Mouse (Mus musculus): ENCODE measurements at regions not wholly inside any gene's neighbourhood (a gene's known extent, or its start where the extent isn't known, plus 50 kb on each side); places are given as distances from the start of the nearest gene placed in this dataset.

GRCm38 (mm10) chr4:91180241-91181096 lies 220.1 kb downstream of the Elavl2 start:
- no peak for DNase-seq (ENCODE audit: low read depth, low spot score)

DNA sequence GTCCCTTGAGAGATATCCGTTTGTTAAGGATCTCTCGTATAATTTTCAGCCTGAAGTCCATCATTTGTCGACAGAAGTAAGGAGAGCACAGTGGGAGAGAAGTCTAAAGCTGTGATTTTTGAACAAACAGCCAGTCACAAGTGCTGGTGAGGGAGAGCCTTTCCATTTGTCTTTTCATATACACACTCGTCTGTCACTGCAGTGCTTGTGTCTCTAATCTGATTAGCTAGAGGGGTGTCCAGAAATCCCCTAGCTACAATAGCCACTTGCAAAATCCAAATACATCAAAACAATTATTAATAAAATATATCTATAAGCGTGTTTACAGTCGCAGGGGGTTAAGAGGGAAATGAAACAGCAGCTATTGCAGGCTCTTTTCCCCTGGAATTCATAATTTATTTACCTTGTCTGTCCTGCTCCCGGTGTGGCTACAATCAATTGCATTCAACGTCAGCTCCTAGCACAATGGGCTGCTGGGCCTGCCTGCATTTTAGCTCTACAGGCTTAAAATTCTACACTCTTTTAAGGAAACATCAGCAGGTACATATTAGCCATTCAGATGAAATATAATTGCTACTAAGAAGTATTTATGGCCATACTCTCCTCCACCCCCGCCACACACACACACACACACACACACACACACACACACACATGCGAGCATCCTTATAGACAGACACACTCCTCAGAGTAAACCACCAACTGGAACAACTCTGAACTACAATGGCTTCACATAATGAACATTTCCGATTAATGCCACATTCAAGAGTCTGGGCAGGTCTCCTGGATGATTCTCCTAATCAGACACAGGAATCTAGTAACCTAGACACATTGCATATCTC lies 236.1 kb downstream of the Elavl2 start:
- no peak for DNase-seq (ENCODE audit: low read depth, low spot score)

GRCm38 (mm10) chr4:91157047-91157446 lies 243.5 kb downstream of the Elavl2 start:
- DNase-seq (ENCODE audit: low read depth, low spot score): no peak

DNA sequence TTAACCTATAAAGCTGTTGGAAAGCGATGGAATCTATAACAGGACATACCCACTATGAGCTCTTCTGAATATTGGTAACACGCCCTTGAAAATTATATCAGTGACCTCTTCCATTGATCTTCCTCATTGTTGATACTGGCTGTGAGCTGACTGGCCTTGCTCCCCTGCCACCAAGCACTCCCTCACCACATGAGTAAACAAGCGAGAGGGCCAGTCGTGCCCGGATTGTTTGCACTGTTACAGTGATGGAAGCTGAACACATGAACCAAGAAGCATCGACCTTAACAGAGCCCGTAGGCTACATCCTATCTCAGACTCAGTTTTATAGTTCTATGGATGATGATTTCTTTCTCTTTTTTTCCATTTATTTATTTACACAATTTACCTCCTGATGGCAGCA lies 255.9 kb downstream of the Elavl2 start:
- DNase-seq (ENCODE audit: low read depth, low spot score): no peak

DNA sequence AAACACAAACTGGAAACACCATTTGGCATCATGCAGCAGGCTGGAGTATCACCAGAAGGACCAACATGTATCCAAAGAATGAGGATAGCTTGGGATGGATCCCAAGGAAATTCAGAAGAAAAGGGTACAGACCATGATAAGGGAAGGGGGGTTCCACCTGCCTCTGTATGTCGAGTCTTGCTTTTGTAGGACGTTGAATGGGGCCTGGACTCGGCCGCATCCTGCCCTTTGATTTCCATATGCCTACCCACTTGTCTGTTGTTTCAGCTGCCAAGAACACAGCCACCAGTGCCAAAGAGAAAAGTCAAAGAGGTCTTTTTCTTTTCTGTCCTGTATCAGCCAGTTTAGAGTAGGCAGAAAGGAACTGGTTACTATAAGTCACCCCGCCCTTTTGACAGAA lies 256.7 kb downstream of the Elavl2 start:
- no peak for DNase-seq (ENCODE audit: low read depth, low spot score)

GRCm38 (mm10) chr4:91135327-91135726 lies 265.3 kb downstream of the Elavl2 start:
- no peak for DNase-seq (ENCODE audit: low read depth, low spot score)

DNA sequence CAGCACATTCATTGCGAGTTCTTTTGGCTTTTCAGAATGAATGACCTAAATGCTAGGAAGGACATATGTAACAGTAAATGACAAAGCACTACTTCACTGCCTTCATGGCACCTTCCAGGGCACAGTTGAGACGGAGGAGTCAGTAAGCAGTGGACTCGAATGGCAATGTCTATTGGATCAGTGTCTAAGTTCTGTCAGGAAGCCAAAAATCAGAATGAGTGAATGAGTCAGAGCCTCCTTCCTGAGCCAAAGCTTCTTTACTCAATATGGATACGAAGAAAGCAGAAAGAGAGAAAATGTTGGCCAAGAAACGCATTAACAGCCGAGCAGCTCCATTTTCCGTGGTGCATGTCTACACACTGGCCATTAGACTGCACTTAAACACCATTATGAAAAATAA lies 268.3 kb downstream of the Elavl2 start:
- no peak for DNase-seq (ENCODE audit: low read depth, low spot score)

GRCm38 (mm10) chr4:91120277-91120676 lies 280.3 kb downstream of the Elavl2 start:
- no peak for DNase-seq (ENCODE audit: low read depth, low spot score)

DNA sequence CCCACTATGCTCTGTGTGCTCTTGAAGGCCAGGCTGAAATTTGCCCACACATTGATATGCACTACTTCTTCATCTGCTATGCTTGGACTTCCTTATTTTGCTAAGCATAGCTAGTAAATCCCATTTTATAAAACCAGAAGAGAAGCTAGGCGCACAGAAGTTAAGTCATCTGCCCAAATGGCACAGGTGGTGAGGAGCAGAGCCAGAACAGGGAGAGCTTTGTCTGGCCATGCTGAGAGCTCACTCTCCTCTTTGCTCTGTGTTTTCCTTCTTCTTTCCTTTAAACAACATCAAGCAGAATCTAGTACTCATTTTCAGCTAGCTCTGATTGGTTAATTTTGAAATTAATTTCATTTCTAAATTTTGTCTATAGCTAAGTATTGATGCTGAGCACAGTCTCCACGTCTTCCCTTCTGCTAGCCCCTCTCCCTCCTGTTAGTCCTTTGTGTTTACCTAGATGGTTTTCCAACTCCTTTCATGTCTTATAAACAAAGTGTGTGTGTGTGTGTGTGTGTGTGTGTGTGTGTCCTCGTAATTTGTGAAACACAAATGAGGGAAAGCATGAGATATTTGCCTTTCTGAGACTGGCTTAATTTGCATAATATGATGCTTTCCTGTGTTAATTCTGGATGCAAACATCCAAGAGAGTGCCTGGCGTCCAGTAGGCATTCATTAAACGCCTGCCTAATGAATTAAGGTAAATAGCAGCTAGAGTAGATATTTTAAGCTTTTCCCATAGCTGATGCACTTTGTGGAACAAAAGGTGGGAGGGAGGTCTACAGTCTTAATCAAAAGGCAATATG lies 283.6 kb downstream of the Elavl2 start:
- no peak for DNase-seq (ENCODE audit: low read depth, low spot score)

DNA sequence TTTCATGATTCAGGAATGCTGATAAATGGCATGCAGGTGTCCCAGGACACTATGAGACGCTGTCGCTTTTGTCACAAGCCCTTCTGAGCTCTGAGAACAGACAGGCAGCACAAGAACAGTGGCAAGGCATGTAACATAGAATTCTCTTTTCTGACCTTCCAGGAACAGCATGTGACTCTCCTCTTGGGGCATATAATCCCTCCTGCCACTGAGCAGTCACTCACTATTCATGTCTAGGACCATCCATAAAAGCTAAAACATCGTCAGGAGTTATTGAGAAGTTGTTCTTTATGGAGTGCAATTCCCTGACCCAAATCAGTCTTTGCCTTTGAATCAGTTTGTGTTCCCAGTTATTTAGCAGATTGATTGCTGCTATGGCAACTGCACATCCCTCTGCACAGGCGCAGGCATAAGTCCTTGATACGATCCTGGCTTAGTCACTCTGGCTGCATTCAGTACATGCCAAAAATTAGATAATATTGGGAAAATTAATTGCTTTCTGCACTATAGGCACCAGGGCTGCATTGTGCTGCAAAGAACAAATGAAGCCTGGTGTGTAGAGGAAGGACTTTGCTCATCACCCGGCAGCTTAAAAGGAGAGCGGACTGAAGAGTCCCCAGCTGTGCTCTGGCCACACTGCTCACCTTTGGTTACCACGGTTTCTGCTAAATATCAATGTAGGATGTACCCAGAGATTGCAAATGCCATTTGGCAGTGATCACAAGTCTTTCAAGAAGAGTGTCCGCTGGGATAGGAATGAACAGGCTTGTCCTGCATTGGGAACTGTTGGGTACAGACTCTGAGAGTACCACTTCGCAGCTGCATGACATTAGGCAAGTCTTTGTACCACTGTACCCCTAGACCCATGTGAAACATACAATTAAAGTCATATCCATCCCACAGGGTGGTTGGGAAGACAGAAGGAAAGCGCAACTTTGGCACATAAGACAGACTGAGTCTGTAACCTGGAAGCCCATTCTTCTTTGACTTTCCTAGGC lies 288.6 kb downstream of the Elavl2 start:
- no peak for DNase-seq (ENCODE audit: low read depth, low spot score)

DNA sequence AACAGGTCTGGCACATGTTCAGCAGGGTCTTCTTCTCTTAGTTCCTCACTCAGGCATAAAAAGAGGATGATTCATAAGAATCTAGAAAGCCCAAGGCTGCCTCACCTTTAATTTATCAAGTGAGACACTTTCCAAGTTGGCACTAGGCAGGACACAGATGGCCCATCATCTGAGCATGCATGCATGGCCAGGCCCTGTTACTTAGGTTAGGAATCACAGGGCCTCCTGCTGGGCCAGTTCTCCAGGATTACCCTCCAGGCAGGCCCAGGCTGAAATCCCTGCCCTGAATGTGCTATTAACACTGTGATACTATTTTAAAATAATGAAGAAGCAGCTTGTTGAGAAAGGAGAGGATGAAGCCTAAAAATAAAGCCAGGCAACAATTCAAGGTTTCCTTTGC lies 304.5 kb downstream of the Elavl2 start:
- DNase-seq (ENCODE audit: low read depth, low spot score): no peak

GRCm38 (mm10) chr4:91094382-91094781 lies 306.2 kb downstream of the Elavl2 start:
- no peak for DNase-seq (ENCODE audit: low read depth, low spot score)

- DNase-seq (ENCODE audit: low read depth, low spot score): no peak
These were observed 306.7 kb downstream of the Elavl2 start for GRCm38 (mm10) chr4:91093885-91094284.

DNA sequence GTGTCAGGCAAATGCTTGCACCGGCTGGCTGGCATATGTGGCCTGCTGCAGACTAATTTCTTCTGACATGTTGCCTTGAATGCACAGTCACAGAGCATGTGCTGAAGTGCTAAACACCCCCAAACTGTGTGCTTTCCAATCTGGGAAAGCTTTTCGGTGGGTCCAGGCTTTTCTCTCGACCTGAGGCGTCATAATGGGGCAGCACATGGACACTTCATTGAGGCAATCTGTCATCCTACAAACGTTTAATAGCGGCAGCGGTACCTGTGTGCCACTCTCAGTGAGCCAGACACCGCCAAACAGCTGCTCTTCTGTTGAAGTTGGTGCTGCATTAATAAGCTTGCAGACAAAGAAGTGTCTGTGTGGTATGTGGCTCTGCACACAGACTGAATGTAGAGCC lies 308.3 kb downstream of the Elavl2 start:
- DNase-seq (ENCODE audit: low read depth, low spot score): no peak

- DNase-seq (ENCODE audit: low read depth, low spot score): no peak
These were observed 308.7 kb downstream of the Elavl2 start for GRCm38 (mm10) chr4:91091910-91092309.

GRCm38 (mm10) chr4:91083950-91084349 lies 316.6 kb downstream of the Elavl2 start:
- DNase-seq (ENCODE audit: low read depth, low spot score): peak; percentile 48

- no peak for DNase-seq (ENCODE audit: low read depth, low spot score)
These were observed 319.1 kb downstream of the Elavl2 start for GRCm38 (mm10) chr4:91081447-91081846.

DNA sequence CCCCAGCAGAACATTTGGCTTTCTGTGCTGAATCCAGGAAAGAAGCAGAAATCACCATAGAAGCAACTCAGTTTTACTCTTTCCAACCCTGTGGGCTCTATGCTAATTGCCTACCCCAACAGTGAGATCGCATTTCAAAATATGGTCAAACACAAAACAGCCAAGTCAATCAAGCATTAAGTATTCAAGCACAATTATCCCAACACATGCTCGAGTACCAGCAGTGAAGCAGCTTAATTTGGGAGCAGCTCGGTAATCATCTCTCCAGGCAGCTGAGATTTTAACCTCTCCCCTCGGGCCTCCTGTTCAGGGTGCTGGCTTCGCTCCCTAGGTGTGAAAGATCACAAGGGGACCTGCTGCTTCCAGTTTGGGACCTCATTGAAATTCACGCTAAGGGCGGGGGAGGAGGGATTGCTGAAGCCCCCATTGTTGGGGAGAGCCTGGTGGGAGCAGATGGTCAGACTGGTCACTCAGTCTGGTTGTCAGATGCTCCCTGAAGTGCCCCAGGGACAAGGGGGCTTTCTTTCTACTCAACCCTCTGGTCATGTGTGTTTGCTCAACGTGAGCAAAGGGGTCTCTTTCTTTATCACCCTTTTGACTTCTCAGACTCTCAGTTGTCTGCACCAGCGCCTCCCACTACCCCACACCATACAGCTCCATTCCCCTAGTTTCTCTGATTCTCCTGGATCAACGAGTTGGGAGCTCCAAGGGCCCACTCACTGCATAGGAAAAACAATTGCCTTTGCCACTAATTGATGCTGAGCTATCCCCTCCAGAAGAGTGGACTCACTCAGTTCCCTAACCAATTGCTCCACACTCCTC lies 319.8 kb downstream of the Elavl2 start:
- no peak for DNase-seq (ENCODE audit: low read depth, low spot score)

DNA sequence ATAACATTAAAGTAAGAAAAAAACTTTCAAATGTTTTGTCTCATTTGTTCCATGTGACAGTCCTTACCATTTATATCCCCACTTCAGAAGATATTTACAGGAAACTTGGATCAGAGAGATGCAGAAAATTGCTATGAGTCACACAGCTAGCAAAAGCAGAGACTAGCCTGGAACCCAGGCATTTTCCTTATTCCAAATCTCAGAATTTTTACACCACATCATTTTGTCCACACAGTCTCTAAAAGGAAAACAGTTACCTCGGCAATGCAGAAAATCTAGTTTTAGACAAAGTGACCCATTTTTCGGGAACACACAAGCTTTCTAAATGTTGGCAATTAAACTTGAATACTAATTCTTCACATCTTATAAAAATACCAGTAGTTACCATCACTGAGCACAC lies 329.3 kb downstream of the Elavl2 start:
- no peak for DNase-seq (ENCODE audit: low read depth, low spot score)

DNA sequence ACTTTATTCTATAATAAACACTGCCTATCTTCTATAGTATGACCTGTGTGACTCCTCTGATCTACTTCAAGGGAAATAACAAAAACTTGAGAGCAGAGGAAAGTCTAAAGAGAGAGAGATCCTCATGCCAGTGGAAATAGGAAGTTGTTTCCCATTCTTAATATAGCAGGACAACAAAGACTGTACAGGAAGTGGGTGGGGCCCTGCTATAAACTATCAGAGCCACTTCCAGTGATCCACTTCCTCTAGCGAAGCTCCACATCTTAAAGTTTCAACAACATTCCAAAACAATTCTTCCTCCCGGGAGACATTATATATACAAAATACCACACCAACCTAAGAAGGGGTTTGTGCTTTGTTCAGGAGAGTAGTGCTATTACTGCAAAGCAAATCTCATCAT lies 339.7 kb downstream of the Elavl2 start:
- no peak for DNase-seq (ENCODE audit: low read depth, low spot score)
